Comparison of ENCODE assay signal across 8 mouse cellular contexts in the genomic region with DNA sequence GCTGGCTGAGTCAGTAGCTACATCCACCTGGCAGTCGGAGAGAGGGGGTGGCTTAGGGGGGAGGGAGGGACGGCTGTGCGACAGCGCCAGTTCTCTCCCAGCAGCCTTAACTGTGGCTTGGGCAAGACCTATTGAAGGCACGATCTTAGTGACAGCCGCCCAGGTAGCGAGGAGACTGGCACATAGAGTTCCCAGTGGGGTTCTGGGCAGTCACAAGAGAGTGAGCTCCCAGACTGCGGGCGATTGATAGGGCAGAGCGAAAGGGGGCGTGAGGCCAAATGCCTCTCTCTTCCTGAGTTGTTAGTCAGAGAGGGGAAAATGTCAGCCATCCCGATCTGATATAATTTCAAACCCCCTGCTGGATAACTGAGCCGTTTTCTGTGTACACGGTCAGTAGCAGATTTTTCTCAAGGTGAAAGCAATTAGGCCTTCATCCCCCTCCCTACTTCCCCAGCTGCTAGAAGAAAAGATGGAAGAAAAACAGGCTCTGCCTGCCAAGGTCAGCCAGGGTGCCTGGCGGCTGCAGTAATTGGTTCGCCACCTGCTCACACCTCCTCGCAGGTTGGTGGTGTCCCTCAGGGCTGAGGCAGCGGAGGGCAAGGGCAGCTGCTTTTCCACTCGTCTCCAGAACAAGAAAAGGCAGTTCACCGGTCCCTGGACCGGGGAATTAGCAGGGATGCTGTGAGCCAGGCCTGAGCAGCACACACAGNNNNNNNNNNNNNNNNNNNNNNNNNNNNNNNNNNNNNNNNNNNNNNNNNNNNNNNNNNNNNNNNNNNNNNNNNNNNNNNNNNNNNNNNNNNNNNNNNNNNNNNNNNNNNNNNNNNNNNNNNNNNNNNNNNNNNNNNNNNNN. TPM values are rescaled to one million over a fixed set of nuclear protein-coding genes. Genes with fewer than 3 reads are reported as not detected.
DNase-seq lines count a peak whose midpoint lies in the region; ATAC-seq and TF ChIP-seq lines count a peak whose summit lies in the region.

No protein-coding gene starts in this region.

- peak overlapping the region; percentile 10; the same call in 1 of the 2 replicates for H3K4me3 ChIP-seq in lung, embryonic 14.5 days (ENCODE audit: low read depth, low read length)

- H3K4me2 ChIP-seq in lung, embryonic 14.5 days = peak overlapping the region; percentile 41

- TF ChIP-seq CTCF in lung, embryonic 14.5 days (IDR thresholded peaks at IDR 0.05; ENCODE audit: low read depth) = 0 out of 2 replicates have a peak, but pooled peaks have one; percentile 3

- no peak for DNase-seq in lung, embryonic 14.5 days
- no peak for DNase-seq in lung, postnatal 25 days (ENCODE audit: low spot score)
- peak; percentile 74 for DNase-seq in embryo, embryonic 10.5 days (ENCODE audit: low spot score)
- DNase-seq in kidney, postnatal 4 days = peak; percentile 40 to 56
- peak; percentile 65 for DNase-seq in neural tube, embryonic 10.5 days (ENCODE audit: extremely low spot score, low spot score)
- no peak for DNase-seq in spleen, adult 18-20 months
- DNase-seq in spleen, postnatal 10 days (ENCODE audit: low spot score in 2 of 2) = no peak

- WGBS in lung, embryonic 14.5 days = 3% methylated on average over 21 of the region's 21 CpGs

- no peak overlapping the region for H3K9ac ChIP-seq in lung, embryonic 14.5 days

- no peaks in the 10 kb centered on the region for H3K36me3 ChIP-seq in lung, embryonic 14.5 days (ENCODE audit: insufficient read depth)

- no peaks in the 10 kb centered on the region for H3K27me3 ChIP-seq in lung, embryonic 14.5 days (ENCODE audit: insufficient read depth, low read length)

- H3K27ac ChIP-seq in lung, embryonic 14.5 days (ENCODE audit: low read depth) = no peak overlapping the region; the same call in 1 of the 2 replicates

- H3K9me3 ChIP-seq in lung, embryonic 14.5 days (ENCODE audit: low read depth, low read length) = no peaks in the 10 kb centered on the region

- H3K4me1 ChIP-seq in lung, embryonic 14.5 days (ENCODE audit: insufficient read depth) = no peaks in the 10 kb centered on the region

- peak; percentile 47; the same call in 1 of the 2 replicates for ATAC-seq in lung, embryonic 14.5 days (ENCODE audit: insufficient read depth)
- peak; percentile 51 to 63; a peak in 3 of 4 replicates for ATAC-seq in hematopoietic stem cell, adult 5-6 weeks (replicated peaks in 1 of 2; ENCODE audit: insufficient read depth in 1 of 2, low FRiP score in 2 of 2, low TSS enrichment in 1 of 2, low read depth in 1 of 2, poor library complexity in 2 of 2, severe bottlenecking in 2 of 2)

RNA-seq across cellular contexts. Expression of gene Khdrbs1, which starts 29.8 kb away (rescaled TPM):
- polyA plus RNA-seq in lung, embryonic 14.5 days (2014; fragmentation: Nextera tagmentation; extraction: Ambion mirVana) = 139 and 144 TPM in 2 replicates
- total RNA-seq in hematopoietic stem cell, adult 5-6 weeks (2017) = 92.1 and 122 TPM in 2 replicates

RNA-seq across cellular contexts. Expression of gene Ptp4a2, which starts 39.1 kb away (rescaled TPM):
- 291 and 336 TPM in 2 replicates for polyA plus RNA-seq in lung, embryonic 14.5 days (2014; fragmentation: Nextera tagmentation; extraction: Ambion mirVana)
- 413 and 530 TPM in 2 replicates for total RNA-seq in hematopoietic stem cell, adult 5-6 weeks (2017)

Comparison
In these comparisons a context has a peak if more than half of its experiments do, and no peak if none do; other contexts are left out.
1. DNase-seq: peak in embryo, embryonic 10.5 days (single experiment), kidney, postnatal 4 days (2 of 2) and neural tube, embryonic 10.5 days (single experiment); none in lung, embryonic 14.5 days (single experiment), lung, postnatal 25 days (single experiment), spleen, adult 18-20 months (0 of 2) and spleen, postnatal 10 days (0 of 2).